Mouse (Mus musculus): Measurements from ENCODE around the gene Cnih2. TPM values are rescaled to one million over a fixed set of nuclear protein-coding genes. Genes with fewer than 3 reads are reported as not detected.

Cnih2 gene
- total and polyA plus RNA-seq, 2 experiments from 2014 or later: 397 to 573 TPM

- no peaks in the 10 kb centered on the region for H3K9me3 ChIP-seq (ENCODE audit: low read length)
- no peak for DNase-seq (ENCODE audit: low spot score)
- no peaks in the 10 kb centered on the region for H3K36me3 ChIP-seq (ENCODE audit: insufficient read depth, low read length)
- TF ChIP-seq CTCF (IDR thresholded peaks at IDR 0.05; ENCODE audit: low read depth): no peak
- peak within 1 kb of the TSS; percentile 75 for H3K9ac ChIP-seq (replicated peaks; ENCODE audit: low read length)
- ATAC-seq: no peak; the same call in 1 of the 2 replicates
- WGBS: 2% methylated on average over 18 of the region's 18 CpGs
- H3K4me3 ChIP-seq (ENCODE audit: low read length): peak within 1 kb of the TSS; percentile 83
- no peaks in the 10 kb centered on the region for H3K27me3 ChIP-seq (ENCODE audit: insufficient read depth, low read length)
- peak within 1 kb of the TSS; percentile 83 for H3K4me2 ChIP-seq (ENCODE audit: low read depth, low read length)
- peak within 1 kb of the TSS; percentile 95 for H3K27ac ChIP-seq
- H3K4me1 ChIP-seq (ENCODE audit: insufficient read depth, low read length): peaks cover 4% of the 10 kb centered on the region; the same call in 1 of the 2 replicates
Observed at GRCm38 (mm10) chr19:5118384-5118698, 20.0 kb upstream of the Cnih2 start, which contains the start of gene Klc2. Gene Klc2 (minus strand): TSS chr19:5118560.

- Histone ChIP-seq H3K9me3 (ENCODE audit: low read length) (no peaks in the 10 kb centered on the region), H3K4me2 (ENCODE audit: low read depth, low read length) (peak overlapping the region; percentile 83), H3K9ac (replicated peaks; ENCODE audit: low read length) (peak overlapping the region; percentile 75), H3K27ac (peak overlapping the region; percentile 95), H3K27me3 (ENCODE audit: insufficient read depth, low read length) (no peaks in the 10 kb centered on the region), H3K4me1 (ENCODE audit: insufficient read depth, low read length) (peaks cover 4% of the 10 kb centered on the region; the same call in 1 of the 2 replicates), H3K36me3 (ENCODE audit: insufficient read depth, low read length) (peaks cover 1% of the 10 kb centered on the region; the same call in 1 of the 2 replicates), H3K4me3 (ENCODE audit: low read length) (peak overlapping the region; percentile 83)
- DNase-seq (ENCODE audit: low spot score) (peak; percentile 95), ATAC-seq (peak; percentile 91)
- peak; percentile 95 for TF ChIP-seq CTCF (IDR thresholded peaks at IDR 0.05; ENCODE audit: low read depth)
- under 1% methylated on average over 75 of the region's 83 CpGs for WGBS
Observed at GRCm38 (mm10) chr19:5117494-5118383, 19.4 kb upstream of the Cnih2 start.

DNA sequence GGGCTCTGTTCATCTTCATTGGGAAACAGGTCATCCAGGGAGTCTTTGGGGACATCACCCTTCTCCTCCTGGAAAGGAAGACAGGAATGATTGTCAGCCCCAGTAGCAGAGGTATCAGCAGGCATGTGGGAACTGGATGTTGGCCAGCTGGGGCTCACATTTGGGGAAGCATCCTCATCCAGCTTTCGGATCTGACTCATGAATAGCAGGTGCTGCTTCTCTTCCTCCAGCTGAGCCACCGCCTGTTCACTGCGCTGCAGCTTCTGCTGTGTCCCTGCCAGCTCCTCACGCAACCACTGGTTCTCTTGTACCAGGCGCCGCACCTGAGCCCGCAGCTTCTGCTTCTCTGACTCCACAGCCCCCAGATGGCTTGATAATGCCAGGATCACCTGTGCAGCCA, 15.5 kb upstream of the Cnih2 start:
- Histone ChIP-seq H3K27me3 (ENCODE audit: insufficient read depth, low read length) (no peaks in the 10 kb centered on the region), H3K4me3 (ENCODE audit: low read length) (no peak overlapping the region), H3K9ac (replicated peaks; ENCODE audit: low read length) (no peak overlapping the region), H3K27ac (no peak overlapping the region), H3K36me3 (ENCODE audit: insufficient read depth, low read length) (peaks cover 35% of the 10 kb centered on the region), H3K9me3 (ENCODE audit: low read length) (no peaks in the 10 kb centered on the region), H3K4me2 (ENCODE audit: low read depth, low read length) (no peak overlapping the region), H3K4me1 (ENCODE audit: insufficient read depth, low read length) (peaks cover 4% of the 10 kb centered on the region; the same call in 1 of the 2 replicates)
- 72% methylated on average over 7 of the region's 7 CpGs for WGBS
- DNase-seq (ENCODE audit: low spot score) (peak; percentile 61), ATAC-seq (no peak)
- no peak for TF ChIP-seq CTCF (IDR thresholded peaks at IDR 0.05; ENCODE audit: low read depth)

DNA sequence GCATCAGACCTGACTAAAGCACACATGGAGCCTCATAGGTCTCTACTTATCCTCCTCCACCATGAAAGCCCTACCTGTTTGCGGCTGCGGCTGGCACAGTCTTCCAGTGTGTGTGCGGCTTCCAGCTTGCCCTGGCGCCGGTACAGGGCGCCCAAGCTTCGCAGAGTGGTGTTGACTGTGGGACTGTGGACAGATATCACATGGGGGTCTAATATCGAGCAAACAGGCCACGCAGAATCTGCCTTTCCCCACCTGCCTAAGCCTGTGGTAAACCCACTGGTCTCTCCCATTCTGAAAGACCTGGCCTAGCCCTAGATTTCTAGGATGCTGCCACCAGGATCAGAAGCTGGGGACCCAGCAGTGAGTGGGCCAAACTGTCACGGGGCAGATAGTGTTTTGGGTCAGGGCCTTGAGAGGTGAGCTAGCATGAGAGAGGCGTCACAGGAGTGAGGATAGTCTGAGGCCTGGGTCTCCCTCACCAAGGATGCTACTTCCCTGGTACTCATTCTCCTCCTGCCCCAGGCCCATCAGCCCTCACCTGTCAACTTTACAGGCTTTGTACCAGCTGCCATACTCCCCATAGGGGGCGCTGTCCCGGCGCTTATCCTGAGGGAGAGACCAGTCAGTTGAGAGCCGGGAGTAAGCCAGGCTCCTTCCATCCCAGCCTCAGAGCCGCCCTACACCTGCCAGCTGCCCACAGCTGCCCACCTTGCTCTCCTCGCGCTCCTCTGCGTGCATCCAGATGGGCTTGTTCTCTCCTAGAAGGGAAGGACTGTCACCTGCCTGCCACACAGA, 11.5 kb upstream of the Cnih2 start:
- Histone ChIP-seq H3K27me3 (ENCODE audit: insufficient read depth, low read length) (no peaks in the 10 kb centered on the region), H3K36me3 (ENCODE audit: insufficient read depth, low read length) (peaks cover 41% of the 10 kb centered on the region), H3K9ac (replicated peaks; ENCODE audit: low read length) (no peak overlapping the region), H3K27ac (no peak overlapping the region), H3K4me3 (ENCODE audit: low read length) (no peak overlapping the region), H3K4me2 (ENCODE audit: low read depth, low read length) (no peak overlapping the region), H3K9me3 (ENCODE audit: low read length) (no peaks in the 10 kb centered on the region), H3K4me1 (ENCODE audit: insufficient read depth, low read length) (0 out of 2 replicates have a peak, but pooled peaks cover 5% of the 10 kb centered on the region)
- WGBS: 73% methylated on average over 19 of the region's 19 CpGs
- TF ChIP-seq CTCF (IDR thresholded peaks at IDR 0.05; ENCODE audit: low read depth): peak; percentile 63
- DNase-seq (ENCODE audit: low spot score): peak; percentile 45
- ATAC-seq: no peak

DNA sequence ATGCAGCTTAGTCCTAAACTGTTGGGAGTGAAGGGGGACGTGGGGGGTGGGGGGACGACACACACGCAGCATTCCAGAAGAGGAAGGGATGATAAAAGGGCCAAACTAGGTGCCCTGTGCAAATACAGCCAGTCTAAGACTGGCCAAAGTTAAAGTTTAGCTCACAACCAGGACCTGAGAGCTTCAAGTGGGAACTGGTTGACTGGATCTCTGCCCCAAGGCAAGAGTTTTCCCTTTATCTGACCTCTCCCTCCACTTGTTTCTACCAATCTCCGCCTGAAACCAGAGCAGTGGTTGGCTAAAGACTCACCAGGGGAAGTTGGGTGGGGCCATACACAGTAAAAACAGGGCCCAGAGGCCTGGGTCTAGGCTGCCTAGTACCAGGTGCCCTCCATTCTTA, 10.4 kb upstream of the Cnih2 start:
- Histone ChIP-seq H3K4me3 (ENCODE audit: low read length) (no peak overlapping the region), H3K9me3 (ENCODE audit: low read length) (no peaks in the 10 kb centered on the region), H3K9ac (replicated peaks; ENCODE audit: low read length) (no peak overlapping the region), H3K27me3 (ENCODE audit: insufficient read depth, low read length) (no peaks in the 10 kb centered on the region), H3K27ac (no peak overlapping the region), H3K4me2 (ENCODE audit: low read depth, low read length) (no peak overlapping the region), H3K36me3 (ENCODE audit: insufficient read depth, low read length) (peaks cover 51% of the 10 kb centered on the region), H3K4me1 (ENCODE audit: insufficient read depth, low read length) (0 out of 2 replicates have a peak, but pooled peaks cover 5% of the 10 kb centered on the region)
- no peak for DNase-seq (ENCODE audit: low spot score)
- ATAC-seq: no peak
- WGBS: 63% methylated on average over 4 of the region's 4 CpGs
- no peak for TF ChIP-seq CTCF (IDR thresholded peaks at IDR 0.05; ENCODE audit: low read depth)

GRCm38 (mm10) chr19:5108271-5108575, 9.9 kb upstream of the Cnih2 start:
- Histone ChIP-seq H3K27ac (no peak overlapping the region), H3K27me3 (ENCODE audit: insufficient read depth, low read length) (no peaks in the 10 kb centered on the region), H3K9me3 (ENCODE audit: low read length) (no peaks in the 10 kb centered on the region), H3K4me2 (ENCODE audit: low read depth, low read length) (no peak overlapping the region), H3K4me3 (ENCODE audit: low read length) (no peak overlapping the region), H3K36me3 (ENCODE audit: insufficient read depth, low read length) (peaks cover 56% of the 10 kb centered on the region), H3K4me1 (ENCODE audit: insufficient read depth, low read length) (0 out of 2 replicates have a peak, but pooled peaks cover 5% of the 10 kb centered on the region), H3K9ac (replicated peaks; ENCODE audit: low read length) (no peak overlapping the region)
- TF ChIP-seq CTCF (IDR thresholded peaks at IDR 0.05; ENCODE audit: low read depth): peak; percentile 54
- peak; percentile 60 for DNase-seq (ENCODE audit: low spot score)
- ATAC-seq: no peak
- WGBS: 27% methylated on average over 5 of the region's 5 CpGs
